Mouse (Mus musculus) stomach, embryonic 14.5 days (tissue): ENCODE data around the gene 4930513O06Rik. TPM values are rescaled to one million over a fixed set of nuclear protein-coding genes. Genes with fewer than 3 reads are reported as not detected.

Experiments
- ATAC-seq: fragments of 200-750 bp; cut with Nextera tagmentation; 2 replicates; pipeline ENCODE4 v1.8.0; 2017; ENCODE audit warnings: low read depth, moderate TSS enrichment; ENCODE audit not compliant: insufficient number of reproducible peaks, insufficient read depth, low FRiP score
- H3K27ac ChIP-seq: fragments of 300-500 bp; sonication (generic); 2 replicates; pipeline ENCODE4 v1.5.1; 2014; ENCODE audit warnings: mild to moderate bottlenecking, low read length, moderate library complexity, mixed read lengths
- H3K27me3 ChIP-seq: fragments of 300-500 bp; sonication (generic); 2 replicates; pipeline ENCODE4 v1.6.1; 2014; ENCODE audit warnings: low read length, control low read depth, mixed read lengths; ENCODE audit not compliant: control insufficient read depth, insufficient read depth
- H3K36me3 ChIP-seq: fragments of 300-500 bp; sonication (generic); 2 replicates; pipeline ENCODE4 v1.6.1; 2014; ENCODE audit warnings: mild to moderate bottlenecking, control low read depth, low read length, moderate library complexity, mixed read lengths; ENCODE audit not compliant: control insufficient read depth, insufficient read depth
- H3K4me1 ChIP-seq: fragments of 300-500 bp; sonication (generic); 2 replicates; pipeline ENCODE4 v1.6.1; 2014; ENCODE audit warnings: low read length, control low read depth, mixed read lengths; ENCODE audit not compliant: control insufficient read depth, insufficient read depth
- H3K4me2 ChIP-seq: fragments of 300-500 bp; sonication (generic); replicated peaks from 2 replicates; pipeline ENCODE4 v1.6.1; 2014; ENCODE audit warnings: low read depth, low read length, control low read depth
- H3K4me3 ChIP-seq: fragments of 300-500 bp; sonication (generic); 2 replicates; pipeline ENCODE4 v1.5.1; 2014; ENCODE audit warnings: low read depth, low read length, control low read depth
- H3K9ac ChIP-seq: fragments of 300-500 bp; sonication (generic); replicated peaks from 2 replicates; pipeline ENCODE4 v1.6.1; 2014; ENCODE audit warnings: low read depth, mild to moderate bottlenecking, control low read depth, low read length, moderate library complexity, mixed read lengths
- H3K9me3 ChIP-seq: fragments of 300-500 bp; sonication (generic); 2 replicates; pipeline ENCODE4 v1.6.1; 2016; ENCODE audit warnings: low read depth, low read length, control low read depth; ENCODE audit not compliant: control insufficient read depth
- WGBS: fragments of 180-500 bp; shearing (Covaris S2); extraction: QIAGEN DNeasy Blood & Tissue Kit; methylation state at CpG from one replicate; pipeline ENCODE4 v1.1.7; 2014; 5-methylcytosine and 5-hydroxymethylcytosine counted together
- polyA plus RNA-seq: library from polyadenylated mRNA; unstranded; fragments of >200 nt; fragmentation: Nextera tagmentation; extraction: Ambion mirVana; gene quantifications from 2 replicates; pipeline ENCODE4 v1.2.1, GENCODE M21; 2014

The 4930513O06Rik gene
- polyA plus RNA-seq, 1 experiment from 2014 or later: not detected

- H3K9me3 ChIP-seq: no peaks in the 10 kb centered on the region
- no peak for ATAC-seq
- no peak overlapping the region for H3K4me2 ChIP-seq
- no peak overlapping the region for H3K4me3 ChIP-seq
- no peak overlapping the region for H3K9ac ChIP-seq
- H3K36me3 ChIP-seq: no peaks in the 10 kb centered on the region
- no peaks in the 10 kb centered on the region for H3K27me3 ChIP-seq
- no peaks in the 10 kb centered on the region for H3K4me1 ChIP-seq
- 58% methylated on average over 1 of the region's 1 CpGs for WGBS
- no peak overlapping the region for H3K27ac ChIP-seq
These were observed 11.2 kb downstream of the 4930513O06Rik start for GRCm38 (mm10) chrX:139097197-139097596.

- Histone ChIP-seq H3K4me2 (no peak overlapping the region), H3K4me1 (no peaks in the 10 kb centered on the region), H3K4me3 (no peak overlapping the region), H3K36me3 (no peaks in the 10 kb centered on the region), H3K27me3 (no peaks in the 10 kb centered on the region), H3K27ac (no peak overlapping the region), H3K9ac (no peak overlapping the region), H3K9me3 (no peaks in the 10 kb centered on the region)
- no peak for ATAC-seq
- 61% methylated on average over 4 of the region's 4 CpGs for WGBS
These were observed 48.0 kb downstream of the 4930513O06Rik start for GRCm38 (mm10) chrX:139134031-139134430.

Other genes starting within 250 kb of the 4930513O06Rik start
- gene Nrk, start 171.8 kb upstream of the 4930513O06Rik start, polyA plus RNA-seq: 50.4 and 50.5 TPM in 2 replicates
- gene Serpina7, start 1.0 kb upstream of the 4930513O06Rik start, polyA plus RNA-seq: not detected in 2 replicates
- gene 4933428M09Rik, start 93.0 kb downstream of the 4930513O06Rik start, polyA plus RNA-seq: not detected in 2 replicates
- 26.6 and 28.8 TPM in 2 replicates for gene Mum1l1, start 123.8 kb downstream of the 4930513O06Rik start, polyA plus RNA-seq
- gene Trap1a, start 247.4 kb downstream of the 4930513O06Rik start, polyA plus RNA-seq: not detected in 2 replicates